Mouse (Mus musculus) left cerebral cortex, adult 2 months (tissue): ENCODE measurements around the gene Dnajc1. TPM values are rescaled to one million over a fixed set of nuclear protein-coding genes. Genes with fewer than 3 reads are reported as not detected.
A peak's percentile ranks its signal among the peaks of the same experiment; 100 is the strongest.

Experiments
- DNase-seq, 2 experiments: peaks; one replicate each; pipeline ENCODE4 v3.0.0; 2021 to 2022; ENCODE audit warnings: low spot score in 2 of 2, mixed read lengths in 1 of 2; ENCODE audit errors: extremely low spot score in 1 of 2
- H3K27ac ChIP-seq: fragments of 200-600 bp; 2 replicates; pipeline ENCODE4 v1.8.1; 2022
- H3K4me3 ChIP-seq: fragments of 200-600 bp; 2 replicates; pipeline ENCODE4 v1.8.1; 2022
- CTCF ChIP-seq: fragments of 200-600 bp; IDR thresholded peaks from 2 replicates; pipeline ENCODE4 v1.8.1; 2022; ENCODE audit warnings: antibody characterized with exemption, mild to moderate bottlenecking, moderate library complexity
- intact Hi-C: fragments of 180-260 bp; cut with DNase I; formaldehyde crosslinking; loops from one replicate; pipeline ENCODE4 v1.15.1; 2025
- long read RNA-seq, 2 experiments: library from polyadenylated mRNA; stranded (forward); transcript quantifications; one replicate each; pipeline ENCODE4 v2.0.0; 2021; ENCODE audit warnings: borderline mapping rate in 2 of 2
- total RNA-seq, 2 experiments: library from RNA; stranded (reverse); gene quantifications; 2 replicates each; pipeline ENCODE4 v1.2.3; 2021

The Dnajc1 gene
- 10 to 100 TPM; 19.9 to 25.6 TPM for total RNA-seq
- long read RNA-seq, experiment 1, full-length matches to known transcripts: 13 of 17 reads
- long read RNA-seq, experiment 1, partial matches to known transcripts: 0 of 17 reads
- long read RNA-seq, experiment 1, other reads (novel, unspliced or antisense): 4 of 17 reads
- long read RNA-seq, experiment 2, full-length matches to known transcripts: 2 of 10 reads
- long read RNA-seq, experiment 2, partial matches to known transcripts: 1 of 10 reads
- long read RNA-seq, experiment 2, other reads (novel, unspliced or antisense): 7 of 10 reads

DNA sequence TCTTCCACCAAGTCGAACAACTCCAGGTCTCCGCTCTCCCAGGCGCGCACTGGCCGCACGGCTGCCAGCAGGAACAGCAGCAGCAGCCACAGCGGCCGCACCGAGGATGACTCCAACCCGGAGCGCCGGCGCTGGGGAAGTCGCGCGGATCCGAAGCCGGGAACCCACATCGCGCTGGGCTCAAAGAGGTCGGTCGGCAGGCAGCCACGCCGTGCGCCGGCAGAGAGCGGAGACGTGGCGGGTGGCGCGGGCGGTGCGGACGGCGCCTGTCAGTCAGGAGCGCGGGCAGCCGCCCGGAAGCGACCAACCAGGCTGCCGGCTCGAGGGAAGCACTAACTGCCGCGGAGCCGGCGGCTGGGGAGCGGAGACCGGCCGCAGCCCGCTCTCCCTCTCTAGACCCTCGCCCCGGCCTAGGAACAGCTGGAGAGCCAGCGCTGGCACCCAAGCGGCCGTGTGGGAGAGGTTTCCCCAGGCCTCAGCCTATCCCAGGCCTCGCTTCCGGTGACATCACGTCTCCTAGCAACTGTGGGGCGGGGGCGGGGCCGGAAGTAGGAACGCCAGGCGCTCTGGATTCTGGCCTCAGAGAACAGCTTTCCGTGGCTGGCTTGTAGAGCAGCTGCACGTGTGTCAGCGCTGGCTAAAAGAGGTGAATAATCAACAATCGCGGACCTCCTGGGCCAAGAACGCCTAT lies at the start of gene Dnajc1:
TSS of gene Dnajc1 (minus strand) at position 500 of the 691 bp plus-strand sequence.
- intact Hi-C loops: loop anchor here (1.0 to 5.0 kb wide), 6 partner anchors 215 to 885 kb away; partner anchors contain the start of gene Commd3
- peak; percentile 83 to 88 for DNase-seq
- Histone ChIP-seq H3K27ac (peak within 1 kb of the TSS; percentile 98), H3K4me3 (peak within 1 kb of the TSS; percentile 95)
- TF ChIP-seq CTCF: no peak; the same call in 1 of the 2 replicates

DNA sequence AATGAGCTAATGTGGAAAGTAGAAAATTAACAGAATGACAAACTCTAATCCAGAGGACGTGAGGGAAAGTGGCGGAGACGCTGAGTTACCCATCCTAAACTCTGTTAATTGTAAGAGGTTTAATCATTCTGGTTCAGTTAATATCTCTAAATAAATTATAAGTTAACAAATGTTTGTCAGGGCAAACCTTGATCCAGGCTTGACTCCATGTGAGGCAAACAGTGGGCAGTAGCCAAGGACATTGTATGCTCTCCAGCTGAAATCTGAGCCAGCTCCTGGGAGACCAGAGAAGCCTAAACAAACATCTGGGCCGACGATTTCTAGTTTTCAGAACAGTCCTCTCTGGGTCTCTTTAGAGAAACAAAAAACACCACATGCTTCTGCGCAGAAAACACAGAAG lies 49.2 kb upstream of the Dnajc1 start:
- Histone ChIP-seq H3K27ac (no peak overlapping the region), H3K4me3 (no peak overlapping the region)
- no peak for DNase-seq
- intact Hi-C loops: no loop called here
- no peak for TF ChIP-seq CTCF

GRCm38 (mm10) chr2:18415242-18415641 lies 22.6 kb upstream of the Dnajc1 start:
- Histone ChIP-seq H3K4me3 (no peak overlapping the region), H3K27ac (no peak overlapping the region)
- no peak for TF ChIP-seq CTCF
- intact Hi-C loops: no loop called here
- DNase-seq: no peak

- Histone ChIP-seq H3K4me3 (no peak overlapping the region), H3K27ac (no peak overlapping the region)
- TF ChIP-seq CTCF: no peak
- DNase-seq: no peak
- intact Hi-C loops: no loop called here
Measured at GRCm38 (mm10) chr2:18403679-18404078, 11.0 kb upstream of the Dnajc1 start.

DNA sequence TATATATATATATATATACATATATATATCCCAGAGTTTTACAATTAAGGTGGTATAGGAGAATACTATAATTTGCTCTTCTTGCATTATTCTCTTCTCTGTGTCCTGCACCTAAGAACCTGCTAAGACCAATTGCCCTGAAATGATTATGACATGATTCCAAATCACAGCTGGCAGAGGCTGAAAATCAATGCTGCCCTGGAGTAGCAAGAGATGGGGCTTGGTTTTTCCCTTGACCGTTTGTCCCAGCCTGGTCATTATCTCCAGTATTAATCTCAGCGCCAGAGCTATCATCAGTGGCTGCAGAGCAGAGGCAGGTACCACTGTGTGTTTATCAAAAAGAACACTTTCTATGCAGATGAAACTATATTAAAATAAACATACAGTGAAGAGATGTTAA lies 9.1 kb upstream of the Dnajc1 start:
- intact Hi-C loops: no loop called here
- Histone ChIP-seq H3K27ac (no peak overlapping the region), H3K4me3 (no peak overlapping the region)
- TF ChIP-seq CTCF: no peak
- no peak for DNase-seq

DNA sequence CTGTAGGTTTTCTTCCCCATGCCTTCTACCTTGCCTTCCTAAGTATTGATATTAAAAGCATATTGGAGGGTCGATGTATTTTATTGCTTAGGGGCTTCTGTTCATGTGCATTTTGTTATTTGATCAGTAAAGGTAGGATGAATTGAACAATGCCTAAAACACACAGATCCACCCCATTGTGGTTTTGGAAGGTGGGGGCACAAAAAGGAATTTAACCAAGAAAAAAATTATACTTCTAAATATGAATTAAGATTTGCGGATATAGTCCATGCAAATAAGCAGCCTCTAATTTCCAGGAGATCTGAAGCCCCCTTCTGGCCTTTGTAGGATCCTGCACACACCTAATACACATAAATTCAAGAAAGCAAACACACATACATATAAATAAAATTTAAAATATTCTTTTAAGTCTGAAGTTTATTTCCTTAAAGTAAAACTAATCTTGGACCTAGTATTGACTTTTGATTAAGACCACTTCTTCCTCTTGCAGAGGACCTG lies 441 bp upstream of the Dnajc1 start:
- no peak for DNase-seq
- peak; percentile 13; the same call in 1 of the 2 replicates for TF ChIP-seq CTCF
- Histone ChIP-seq H3K27ac (peak overlapping the region; percentile 98), H3K4me3 (peak overlapping the region; percentile 95)
- intact Hi-C loops: loop anchor here (5.0 kb wide), 4 partner anchors 214 to 884 kb away; no protein-coding TSS in a partner anchor

DNA sequence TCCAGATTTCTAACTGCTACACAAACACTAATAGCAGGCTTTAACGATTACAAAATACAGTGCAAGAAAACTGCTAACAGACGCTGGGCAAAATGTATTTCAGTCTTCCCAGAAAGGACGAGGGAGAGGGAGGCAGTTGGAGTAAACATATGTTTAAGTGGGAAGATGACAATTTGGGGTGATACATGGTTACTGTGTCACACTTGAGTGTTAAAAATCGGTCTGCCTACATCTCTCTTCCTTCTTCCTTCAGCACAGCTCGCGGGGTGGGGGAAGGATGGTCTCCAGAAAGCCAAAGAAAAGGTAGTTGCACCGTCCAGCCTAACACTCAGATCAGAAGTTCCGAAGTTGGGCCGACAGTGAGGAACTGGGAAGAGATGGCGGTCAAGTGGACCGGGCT lies 769 bp downstream of the Dnajc1 start:
- no peak for TF ChIP-seq CTCF
- peak overlapping the region; percentile 95 for H3K4me3 ChIP-seq
- H3K27ac ChIP-seq: peak overlapping the region; percentile 98
- intact Hi-C loops: loop anchor here (1.0 to 5.0 kb wide), 7 partner anchors 195 to 885 kb away; partner anchors contain the start of gene Commd3
- DNase-seq: no peak

DNA sequence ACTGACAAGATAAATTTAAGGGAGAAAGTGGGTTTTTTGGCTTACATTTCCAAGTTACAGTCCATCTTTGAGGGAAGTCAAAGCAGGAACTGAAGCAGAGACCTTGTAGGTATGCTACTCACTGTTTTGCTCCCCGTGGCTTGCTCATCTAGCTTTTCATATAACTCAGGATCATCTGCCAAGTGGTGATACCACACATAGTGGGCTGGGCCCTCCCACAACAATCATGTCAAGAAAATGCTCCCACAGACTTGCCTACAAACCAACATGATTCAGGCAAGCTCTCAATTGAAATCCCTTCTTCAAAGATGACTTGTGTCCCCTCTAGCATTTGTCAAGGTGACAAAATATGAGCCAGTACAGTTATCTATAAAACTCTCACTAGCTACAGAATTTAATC lies 3.0 kb downstream of the Dnajc1 start:
- Histone ChIP-seq H3K27ac (no peak overlapping the region), H3K4me3 (no peak overlapping the region)
- TF ChIP-seq CTCF: no peak
- intact Hi-C loops: loop anchor here (5.0 to 10.0 kb wide), 5 partner anchors 218 to 955 kb away; no protein-coding TSS in a partner anchor
- DNase-seq: peak in 1 of 2 experiments; percentile 30

DNA sequence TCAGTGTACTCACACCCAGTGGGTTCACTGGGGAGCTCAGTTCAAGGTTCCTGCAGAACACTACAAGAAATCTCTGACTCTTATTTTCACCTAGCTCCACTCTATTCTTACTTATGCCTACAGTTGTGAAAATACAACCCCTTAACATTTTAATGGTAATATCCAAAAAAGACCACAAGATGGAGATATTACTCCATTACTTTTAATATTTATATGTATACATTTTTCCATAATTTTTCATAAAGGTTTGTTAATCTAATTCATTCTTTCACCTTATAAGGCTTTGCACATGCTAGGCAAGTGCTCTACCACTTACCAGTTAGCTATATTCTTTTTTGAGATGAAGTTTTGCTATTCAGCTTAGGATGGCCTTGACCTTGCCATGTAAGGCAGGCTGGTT lies 11.0 kb downstream of the Dnajc1 start:
- DNase-seq: no peak
- peak; percentile 50 for TF ChIP-seq CTCF
- intact Hi-C loops: loop anchor here (5.0 to 10.0 kb wide), 2 partner anchors 376 to 963 kb away; no protein-coding TSS in a partner anchor
- no peak overlapping the region for H3K4me3 ChIP-seq
- no peak overlapping the region for H3K27ac ChIP-seq

GRCm38 (mm10) chr2:18372400-18373182 lies 20.0 kb downstream of the Dnajc1 start:
- no peak overlapping the region for H3K4me3 ChIP-seq
- no peak overlapping the region for H3K27ac ChIP-seq
- TF ChIP-seq CTCF: no peak
- intact Hi-C loops: no loop called here
- DNase-seq: no peak

GRCm38 (mm10) chr2:18370794-18371498 lies 21.7 kb downstream of the Dnajc1 start:
- intact Hi-C loops: no loop called here
- Histone ChIP-seq H3K4me3 (no peak overlapping the region), H3K27ac (no peak overlapping the region)
- TF ChIP-seq CTCF: no peak
- no peak for DNase-seq
